Comparison of ENCODE assay signal across 9 mouse cellular contexts in the genomic region with DNA sequence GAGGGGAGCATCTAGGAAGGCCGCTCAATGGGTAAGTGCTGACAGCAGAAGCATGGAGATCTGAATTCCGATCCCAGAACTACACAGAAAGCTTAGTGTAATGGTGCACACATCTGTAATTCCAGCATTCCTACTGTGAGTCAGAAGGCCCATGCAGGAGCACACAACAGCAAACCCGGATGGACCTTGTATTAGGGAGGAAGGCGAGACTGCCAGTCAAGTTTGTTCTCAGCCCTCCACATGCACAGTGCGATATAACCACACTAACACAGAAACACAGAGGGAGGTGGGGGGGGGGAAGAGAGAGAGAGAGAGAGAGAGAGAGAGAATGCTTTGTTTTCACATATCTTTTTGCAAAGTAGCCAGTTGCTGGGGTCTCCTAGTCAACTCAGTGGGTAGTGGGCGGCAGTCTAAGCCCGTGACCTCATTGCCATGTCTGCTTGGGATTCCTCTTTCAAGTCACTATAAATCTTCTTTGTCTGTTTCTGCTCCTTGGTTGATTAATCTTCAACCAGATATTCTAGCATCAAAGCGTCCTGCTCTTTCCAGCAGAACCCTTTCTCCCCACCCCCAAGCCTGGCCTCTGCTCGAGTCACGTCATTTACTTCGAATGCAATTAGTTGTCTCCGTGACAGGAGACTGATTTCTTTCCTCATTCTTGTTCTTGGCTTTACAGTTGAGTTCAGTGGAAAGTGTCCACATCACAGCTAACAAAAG. TPM values are rescaled to one million over a fixed set of nuclear protein-coding genes. Genes with fewer than 3 reads are reported as not detected.
DNase-seq lines count a peak whose midpoint lies in the region; ATAC-seq and TF ChIP-seq lines count a peak whose summit lies in the region.
"Had no signal": no experiment of that assay in that cellular context is flagged by ENCODE, and none has a peak within 500 bp of the region (broad histone marks: within the 10 kb centered on the region; RNA-seq: fewer than 3 reads in every experiment).

No protein-coding gene starts in this region.

- no peak for DNase-seq in midbrain, embryonic 11.5 days (ENCODE audit: low spot score, missing footprints)
- no peak for DNase-seq in midbrain, postnatal 0 days (ENCODE audit: low spot score)
- peak; percentile 74 for DNase-seq in kidney, adult 18-20 months
- DNase-seq in lung, postnatal 4 days, result peak; percentile 40 to 77
- DNase-seq in frontal cortex, postnatal 25 days (ENCODE audit: low spot score in 2 of 2), result no peak
- no peak for DNase-seq in cerebellum, postnatal 14 days
- no peak for DNase-seq in B cell, adult 2 months
- DNase-seq: cerebellum, postnatal 36 days; gastrocnemius, postnatal 14 days had no signal

- H3K27me3 ChIP-seq in midbrain, embryonic 11.5 days (ENCODE audit: control insufficient read depth, insufficient read depth, low read length), result no peaks in the 10 kb centered on the region
- no peaks in the 10 kb centered on the region for H3K27me3 ChIP-seq in midbrain, postnatal 0 days (ENCODE audit: insufficient read depth, low read length)

- ATAC-seq in midbrain, embryonic 11.5 days (ENCODE audit: low FRiP score), result peak; percentile 53
- no peak for ATAC-seq in midbrain, postnatal 0 days (ENCODE audit: low FRiP score)

- no peaks in the 10 kb centered on the region for H3K36me3 ChIP-seq in midbrain, embryonic 11.5 days (ENCODE audit: control insufficient read depth, insufficient read depth, low read length)
- no peaks in the 10 kb centered on the region for H3K36me3 ChIP-seq in midbrain, postnatal 0 days (ENCODE audit: insufficient read depth, low read length)

- no peak overlapping the region for H3K9ac ChIP-seq in midbrain, embryonic 11.5 days (ENCODE audit: low read length)
- no peak overlapping the region for H3K9ac ChIP-seq in midbrain, postnatal 0 days (replicated peaks; ENCODE audit: low read length, poor library complexity, severe bottlenecking)

- H3K4me1 ChIP-seq in midbrain, embryonic 11.5 days (ENCODE audit: control insufficient read depth, insufficient read depth, low read length), result peaks cover 22% of the 10 kb centered on the region
- no peaks in the 10 kb centered on the region for H3K4me1 ChIP-seq in midbrain, postnatal 0 days (ENCODE audit: insufficient read depth, low read length)

- H3K9me3 ChIP-seq in midbrain, embryonic 11.5 days (ENCODE audit: control insufficient read depth, low read length), result no peaks in the 10 kb centered on the region
- H3K9me3 ChIP-seq in midbrain, postnatal 0 days (ENCODE audit: low read length), result no peaks in the 10 kb centered on the region

- no peak for TF ChIP-seq CTCF in midbrain, postnatal 0 days (IDR thresholded peaks at IDR 0.05)

- H3K27ac ChIP-seq in midbrain, embryonic 11.5 days (ENCODE audit: low read depth, low read length), result no peak overlapping the region
- no peak overlapping the region for H3K27ac ChIP-seq in midbrain, postnatal 0 days (ENCODE audit: low read depth, low read length)

- WGBS in midbrain, embryonic 11.5 days, result 44% methylated on average over 12 of the region's 12 CpGs
- WGBS in midbrain, postnatal 0 days, result 44% methylated on average over 12 of the region's 12 CpGs

- no peak overlapping the region for H3K4me3 ChIP-seq in midbrain, embryonic 11.5 days (ENCODE audit: low read depth, low read length)
- H3K4me3 ChIP-seq in midbrain, postnatal 0 days (ENCODE audit: low read depth, low read length), result no peak overlapping the region

- H3K4me2 ChIP-seq in midbrain, embryonic 11.5 days, result no peak overlapping the region
- no peak overlapping the region for H3K4me2 ChIP-seq in midbrain, postnatal 0 days (ENCODE audit: low read depth, low read length, poor library complexity, severe bottlenecking)

RNA-seq across cellular contexts. Expression of a gene that starts 20.7 kb away (rescaled TPM):
- polyA plus RNA-seq in midbrain, embryonic 11.5 days (2014; fragmentation: Nextera tagmentation; extraction: Ambion mirVana), result 45.8 and 47.3 TPM in 2 replicates
- total RNA-seq in midbrain, postnatal 0 days (2014; rRNA removed), result 59.2 and 65.8 TPM in 2 replicates
- polyA plus RNA-seq in midbrain, postnatal 0 days (2015; fragmentation: Nextera tagmentation; extraction: Ambion mirVana), result 34.4 and 35.4 TPM in 2 replicates

Comparison
In these comparisons a context has a peak if more than half of its experiments do, and no peak if none do; other contexts are left out.
1. DNase-seq: peak in kidney, adult 18-20 months (single experiment) and lung, postnatal 4 days (2 of 2); none in midbrain, embryonic 11.5 days (single experiment), midbrain, postnatal 0 days (single experiment), frontal cortex, postnatal 25 days (0 of 2), cerebellum, postnatal 14 days (0 of 2) and B cell, adult 2 months (0 of 2).